Mouse (Mus musculus): ENCODE results near the gene Coa6. TPM values are rescaled to one million over a fixed set of nuclear protein-coding genes. Genes with fewer than 3 reads are reported as not detected.

Coa6 gene
- polyA plus RNA-seq, 1 experiment from 2014 or later: 41.4 TPM

Other genes starting within 250 kb of the Coa6 start
- gene Slc35f3, start 124.0 kb upstream of the Coa6 start, polyA plus RNA-seq (2016; fragmentation: Nextera tagmentation; extraction: Ambion mirVana): 0.06 and 0.10 TPM in 2 replicates
- 1.6 and 2.3 TPM in 2 replicates for gene Tarbp1, start 52.5 kb downstream of the Coa6 start, polyA plus RNA-seq (2016; fragmentation: Nextera tagmentation; extraction: Ambion mirVana)
- gene Irf2bp2, start 171.5 kb downstream of the Coa6 start, polyA plus RNA-seq (2016; fragmentation: Nextera tagmentation; extraction: Ambion mirVana): 3.3 and 4.3 TPM in 2 replicates